Mouse (Mus musculus) left cerebral cortex, adult 2 months (tissue): ENCODE measurements at regions not wholly inside any gene's neighbourhood (a gene's known extent, or its start where the extent isn't known, plus 50 kb on each side); places are given as distances from the start of the nearest gene placed in this dataset.

Experiments
- DNase-seq, 2 experiments: peaks; one replicate each; pipeline ENCODE4 v3.0.0; 2021 to 2022; ENCODE audit warnings: low spot score in 2 of 2, mixed read lengths in 1 of 2; ENCODE audit errors: extremely low spot score in 1 of 2
- H3K27ac ChIP-seq: fragments of 200-600 bp; 2 replicates; pipeline ENCODE4 v1.8.1; 2022
- H3K4me3 ChIP-seq: fragments of 200-600 bp; 2 replicates; pipeline ENCODE4 v1.8.1; 2022
- CTCF ChIP-seq: fragments of 200-600 bp; IDR thresholded peaks from 2 replicates; pipeline ENCODE4 v1.8.1; 2022; ENCODE audit warnings: antibody characterized with exemption, mild to moderate bottlenecking, moderate library complexity
- intact Hi-C: fragments of 180-260 bp; cut with DNase I; formaldehyde crosslinking; loops from one replicate; pipeline ENCODE4 v1.15.1; 2025

DNA sequence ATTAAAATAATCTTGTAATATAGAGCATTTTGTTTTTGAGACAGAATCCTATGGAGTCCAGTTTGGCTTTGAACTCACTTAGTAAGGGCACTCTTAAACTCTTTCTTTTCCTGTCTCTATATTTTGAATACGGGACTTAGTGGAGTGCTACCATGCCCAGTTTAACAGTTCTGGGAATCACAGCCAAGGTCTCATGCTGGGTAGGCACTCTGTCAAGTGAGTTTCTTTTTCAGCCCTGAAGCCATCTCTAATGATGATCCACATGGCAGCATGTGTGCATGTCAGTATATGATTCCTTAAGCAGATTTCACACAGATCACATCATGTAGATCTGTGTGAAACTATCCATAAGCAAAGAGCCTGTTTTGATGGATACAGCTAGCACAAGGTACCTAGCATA is 113.6 kb upstream of the Rnd3 start:
- H3K4me3 ChIP-seq, result no peak overlapping the region
- DNase-seq, result no peak
- TF ChIP-seq CTCF, result no peak
- intact Hi-C loops, result no loop called here
- no peak overlapping the region for H3K27ac ChIP-seq

DNA sequence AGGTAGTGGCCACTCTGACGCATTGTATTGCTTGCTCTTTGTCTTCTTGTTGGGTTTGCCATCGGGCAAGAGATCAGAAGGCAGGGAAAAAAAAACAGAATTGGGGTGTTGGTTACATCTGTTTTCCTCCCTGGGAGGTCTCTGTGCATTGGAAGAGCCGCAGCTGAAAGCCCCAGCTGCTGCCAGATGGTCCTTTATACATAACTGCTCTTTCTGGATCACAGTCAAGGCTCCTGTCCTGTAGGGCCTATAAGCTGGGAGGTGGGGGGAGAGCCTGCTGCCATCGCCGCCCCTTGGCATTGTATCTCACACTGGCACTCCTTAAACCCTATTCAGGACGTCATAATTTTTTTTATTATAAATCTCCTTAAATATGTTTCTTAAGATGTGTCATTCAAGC is 101.9 kb upstream of the Rnd3 start:
- intact Hi-C loops, result no loop called here
- Histone ChIP-seq H3K4me3 (no peak overlapping the region), H3K27ac (no peak overlapping the region)
- no peak for DNase-seq
- no peak for TF ChIP-seq CTCF

DNA sequence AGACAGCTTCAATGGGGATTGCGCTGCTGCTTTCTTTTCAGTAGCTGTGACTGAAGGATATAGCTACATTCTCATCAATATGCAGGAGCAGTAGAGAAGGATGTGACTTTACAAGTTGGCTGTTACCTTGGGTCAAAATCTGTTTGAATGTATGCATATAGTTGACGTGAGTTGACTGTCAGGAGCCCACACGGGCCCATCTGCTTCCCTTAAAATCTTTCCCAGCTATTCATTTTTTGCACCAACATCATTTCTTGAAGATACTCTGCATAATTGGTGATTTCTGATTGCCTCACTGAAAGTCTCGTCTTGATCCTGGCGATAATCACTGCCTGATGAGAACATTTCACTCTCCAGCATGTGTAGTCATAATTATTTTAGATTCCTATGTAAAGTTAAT is 92.7 kb upstream of the Rnd3 start:
- Histone ChIP-seq H3K4me3 (no peak overlapping the region), H3K27ac (no peak overlapping the region)
- no peak for DNase-seq

DNA sequence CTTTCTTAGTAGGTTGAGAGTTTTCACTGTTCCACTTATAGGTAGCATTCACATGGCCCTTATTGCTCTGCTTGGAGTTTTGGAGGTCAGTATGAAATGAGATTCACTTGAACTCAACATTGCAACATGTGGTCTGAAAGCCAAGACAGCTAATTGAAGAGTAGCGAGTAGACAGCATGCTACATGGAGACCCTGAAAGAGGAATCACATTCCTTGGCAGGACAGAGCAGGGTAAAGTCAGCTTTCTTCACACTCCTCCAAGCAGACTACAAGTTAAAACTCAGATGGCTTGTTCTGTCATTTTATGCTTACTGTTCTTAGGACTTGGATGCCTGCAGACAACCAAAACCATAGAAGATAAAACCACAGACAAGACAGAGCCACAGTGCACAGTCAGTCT is 91.1 kb upstream of the Rnd3 start:
- Histone ChIP-seq H3K27ac (no peak overlapping the region), H3K4me3 (no peak overlapping the region)
- intact Hi-C loops, result no loop called here
- no peak for TF ChIP-seq CTCF
- no peak for DNase-seq

More for the DNA sequence above, 92.7 kb upstream of the Rnd3 start:
- intact Hi-C loops, result no loop called here
- TF ChIP-seq CTCF, result no peak

DNA sequence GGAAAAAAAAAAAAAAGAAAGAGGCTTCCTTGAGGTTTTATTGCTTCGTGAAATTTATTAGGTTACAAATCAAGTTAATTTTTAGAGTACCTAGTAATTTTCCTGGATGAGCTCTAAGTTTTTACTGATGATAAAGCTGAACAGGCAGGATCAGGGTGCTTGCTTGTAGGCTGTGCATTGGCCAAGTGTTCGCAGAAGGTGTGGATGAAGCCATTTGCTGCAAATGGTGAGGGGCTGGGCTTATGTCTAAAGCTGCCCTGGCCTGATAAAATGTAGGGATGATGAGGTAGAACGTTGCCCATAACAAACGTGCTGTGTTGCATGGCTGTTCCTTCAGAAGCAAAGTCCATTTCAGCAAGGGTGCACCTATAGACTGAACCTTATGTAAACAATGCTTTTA is 90.1 kb upstream of the Rnd3 start:
- Histone ChIP-seq H3K27ac (no peak overlapping the region), H3K4me3 (no peak overlapping the region)
- no peak for TF ChIP-seq CTCF
- intact Hi-C loops, result no loop called here
- no peak for DNase-seq

DNA sequence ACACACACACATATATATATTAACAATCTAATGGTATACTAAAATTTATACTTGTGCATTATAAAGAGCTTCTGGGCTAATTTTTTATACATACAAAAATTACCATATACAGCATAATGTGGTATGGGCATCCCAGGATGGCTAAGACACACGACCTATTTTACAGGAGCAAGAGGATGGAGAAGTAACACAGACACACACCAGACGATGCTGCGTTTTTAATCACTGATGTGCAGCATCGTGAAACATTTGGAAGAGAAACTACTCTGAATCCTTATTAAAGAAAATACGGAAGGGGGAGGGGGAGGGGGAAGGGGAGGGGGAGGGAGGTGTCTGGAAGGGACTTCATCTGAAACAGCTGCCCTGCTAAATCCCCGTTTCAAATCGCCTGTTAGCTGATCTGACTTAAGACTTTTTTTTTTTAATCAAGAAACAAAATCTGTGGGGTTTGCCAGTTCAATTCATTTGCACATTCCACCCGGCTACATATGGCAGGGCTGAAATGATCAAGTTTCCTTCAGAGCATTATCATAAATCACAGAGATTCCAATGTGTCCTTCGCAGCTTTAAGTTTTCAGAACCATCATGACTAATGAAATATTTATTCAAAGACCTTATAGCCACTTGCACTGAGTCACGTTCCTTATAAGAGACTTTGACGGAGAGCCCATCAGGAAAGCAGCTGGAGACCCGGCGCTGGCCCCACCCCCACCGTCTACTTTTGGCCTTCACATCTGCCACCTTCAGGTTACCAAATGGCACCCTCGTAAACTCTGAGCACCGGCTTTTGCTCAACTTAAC is 89.4 kb upstream of the Rnd3 start:
- DNase-seq, result no peak
- intact Hi-C loops, result no loop called here
- no peak overlapping the region for H3K27ac ChIP-seq
- H3K4me3 ChIP-seq, result no peak overlapping the region
- no peak for TF ChIP-seq CTCF

DNA sequence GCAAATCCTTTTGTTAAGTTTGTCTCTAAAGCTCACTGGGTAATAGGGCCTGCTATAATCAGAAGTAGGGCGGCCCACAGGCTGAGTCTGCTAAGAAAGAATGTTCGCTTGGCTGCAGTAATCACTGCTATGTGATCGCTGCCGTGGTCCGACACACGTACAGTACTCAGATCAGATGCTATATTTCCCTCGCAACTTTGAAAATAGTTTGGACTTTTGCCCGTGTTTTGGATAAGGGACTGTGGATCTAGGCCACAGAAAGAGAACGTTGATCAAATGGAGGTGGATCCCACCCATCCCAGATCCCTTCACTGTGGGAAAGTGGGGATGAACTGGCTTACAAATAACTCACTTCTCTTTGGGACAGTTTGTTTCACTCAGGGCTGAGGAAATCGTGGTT is 88.5 kb upstream of the Rnd3 start:
- intact Hi-C loops, result no loop called here
- no peak for DNase-seq
- Histone ChIP-seq H3K27ac (no peak overlapping the region), H3K4me3 (no peak overlapping the region)
- TF ChIP-seq CTCF, result no peak

DNA sequence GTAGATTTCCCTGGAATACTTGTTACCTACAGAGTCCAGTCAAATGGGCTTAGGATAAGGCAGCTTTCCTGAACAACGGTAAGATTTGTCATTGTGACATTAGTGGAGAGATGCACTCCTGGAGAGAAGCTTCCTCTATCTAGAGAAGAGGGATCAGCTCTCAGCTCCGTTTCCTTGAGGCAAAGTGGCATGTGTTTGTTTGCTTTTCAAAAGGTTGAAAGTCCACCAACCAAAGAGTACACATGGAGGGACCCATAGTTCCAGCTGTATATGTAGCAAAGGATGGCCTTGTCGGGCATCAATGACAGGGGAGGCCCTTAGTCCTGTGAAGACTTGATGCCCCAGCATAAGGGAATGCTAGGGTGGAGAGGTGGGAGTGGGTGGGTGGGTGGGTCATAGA is 87.9 kb upstream of the Rnd3 start:
- TF ChIP-seq CTCF, result no peak
- intact Hi-C loops, result no loop called here
- DNase-seq, result no peak
- Histone ChIP-seq H3K4me3 (no peak overlapping the region), H3K27ac (no peak overlapping the region)

DNA sequence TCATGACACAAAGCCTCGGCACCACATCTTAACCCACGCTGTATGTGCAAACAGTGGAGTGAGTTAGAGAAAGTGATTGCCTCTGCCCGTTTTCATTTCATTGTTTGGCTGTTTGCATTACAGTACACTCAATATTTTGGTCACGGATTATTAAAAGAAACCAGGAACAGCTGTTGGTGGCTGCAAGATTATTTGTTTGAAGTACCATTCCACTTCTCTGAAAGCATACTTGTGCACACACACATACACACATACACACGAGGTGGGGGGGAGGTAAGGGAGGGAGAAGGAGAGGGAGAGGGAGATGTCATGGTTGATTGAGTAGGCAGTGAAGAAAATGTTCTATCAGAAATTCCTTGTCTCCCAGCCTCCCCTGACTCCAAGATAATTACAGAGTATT is 85.5 kb upstream of the Rnd3 start:
- intact Hi-C loops, result no loop called here
- Histone ChIP-seq H3K4me3 (no peak overlapping the region), H3K27ac (no peak overlapping the region)
- DNase-seq, result no peak
- no peak for TF ChIP-seq CTCF

DNA sequence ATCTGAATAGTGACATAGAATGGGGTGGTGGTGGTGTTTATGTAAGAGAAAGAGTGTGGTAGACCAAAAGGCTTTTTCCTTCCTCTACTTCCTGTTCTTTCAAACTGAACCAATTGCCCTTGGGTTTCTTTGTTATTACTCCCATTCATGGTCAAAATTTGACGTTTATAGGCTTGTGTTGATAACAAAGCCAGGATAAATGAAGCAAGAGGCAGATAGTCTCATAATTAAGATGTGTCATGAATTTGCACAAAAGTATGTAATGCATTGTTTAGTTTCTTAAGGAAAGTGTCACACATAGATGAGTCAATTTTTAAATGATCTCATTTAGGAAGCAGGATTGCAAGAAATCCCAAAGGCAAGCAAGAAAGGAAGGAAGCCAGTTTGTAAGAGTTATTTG is 73.9 kb upstream of the Rnd3 start:
- no peak for DNase-seq
- intact Hi-C loops, result no loop called here
- no peak overlapping the region for H3K27ac ChIP-seq
- no peak for TF ChIP-seq CTCF
- H3K4me3 ChIP-seq, result no peak overlapping the region

DNA sequence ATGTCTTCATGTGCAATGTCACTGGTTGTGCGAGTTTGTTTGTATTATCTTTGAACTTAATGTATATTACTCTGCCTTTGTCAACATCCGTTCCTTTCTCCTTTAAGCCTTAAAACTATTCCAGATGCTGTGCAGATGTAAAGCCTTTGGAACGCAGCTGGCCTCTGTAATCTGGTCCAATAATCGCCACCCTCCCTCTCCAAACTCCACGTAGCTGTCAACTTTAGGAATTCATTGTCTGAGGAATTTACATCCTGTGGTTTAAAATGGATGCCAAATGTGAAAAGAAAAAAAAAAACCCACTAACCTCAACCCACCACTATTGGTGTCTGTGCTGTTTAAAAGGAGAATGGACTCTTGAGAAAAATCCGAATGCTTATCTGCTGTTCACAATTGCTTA is 70.8 kb upstream of the Rnd3 start:
- intact Hi-C loops, result no loop called here
- no peak for DNase-seq
- H3K4me3 ChIP-seq, result no peak overlapping the region
- no peak for TF ChIP-seq CTCF
- H3K27ac ChIP-seq, result no peak overlapping the region

DNA sequence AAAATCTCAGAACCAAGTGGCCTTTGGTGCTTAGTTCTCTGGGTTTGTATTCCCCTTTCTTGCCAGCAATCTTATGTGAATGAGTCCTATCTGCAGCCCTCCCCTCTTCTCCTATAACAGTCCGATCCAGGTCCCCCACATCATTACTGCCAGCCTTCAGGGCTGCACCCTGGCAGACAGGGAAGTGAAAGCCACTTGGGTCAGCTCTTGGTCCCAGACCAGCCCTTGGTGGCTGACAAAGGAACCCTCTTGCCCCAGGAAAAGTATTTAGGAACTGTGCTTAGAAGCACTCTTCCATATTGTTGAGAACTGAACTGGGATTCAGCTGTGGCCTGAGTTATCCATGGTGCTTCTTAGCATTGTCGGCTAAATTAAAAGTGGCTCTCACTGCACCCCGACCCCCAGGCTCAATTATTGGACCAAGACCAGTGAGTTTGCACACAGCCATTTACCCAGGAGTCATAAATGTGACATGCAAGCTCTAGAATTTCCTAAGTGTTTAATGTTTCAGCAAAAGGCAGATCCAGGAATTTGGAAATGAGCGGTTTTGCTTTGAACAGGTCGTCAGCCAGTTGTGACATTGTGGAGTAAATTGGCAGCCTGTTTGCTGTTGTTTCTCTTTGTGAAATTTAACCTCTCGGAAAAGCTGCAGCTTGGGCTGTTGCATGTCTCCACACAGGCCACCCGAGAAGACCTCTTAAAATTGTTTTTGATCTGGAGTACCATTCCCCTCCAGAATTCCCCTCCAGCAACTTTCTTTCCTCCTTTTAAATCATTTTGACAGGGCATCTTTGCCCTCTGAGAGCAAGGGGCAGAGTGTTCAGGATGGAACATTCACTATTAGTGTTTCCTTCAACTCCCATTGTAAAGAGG is 58.5 kb upstream of the Rnd3 start:
- intact Hi-C loops, result no loop called here
- DNase-seq, result no peak
- H3K27ac ChIP-seq, result no peak overlapping the region
- no peak for TF ChIP-seq CTCF
- no peak overlapping the region for H3K4me3 ChIP-seq
